Mouse (Mus musculus): ENCODE data around the gene Rnf186. TPM values are rescaled to one million over a fixed set of nuclear protein-coding genes. Genes with fewer than 3 reads are reported as not detected.

Gene Rnf186
- polyA plus RNA-seq, 1 experiment from 2014 or later: 24.8 TPM

DNA sequence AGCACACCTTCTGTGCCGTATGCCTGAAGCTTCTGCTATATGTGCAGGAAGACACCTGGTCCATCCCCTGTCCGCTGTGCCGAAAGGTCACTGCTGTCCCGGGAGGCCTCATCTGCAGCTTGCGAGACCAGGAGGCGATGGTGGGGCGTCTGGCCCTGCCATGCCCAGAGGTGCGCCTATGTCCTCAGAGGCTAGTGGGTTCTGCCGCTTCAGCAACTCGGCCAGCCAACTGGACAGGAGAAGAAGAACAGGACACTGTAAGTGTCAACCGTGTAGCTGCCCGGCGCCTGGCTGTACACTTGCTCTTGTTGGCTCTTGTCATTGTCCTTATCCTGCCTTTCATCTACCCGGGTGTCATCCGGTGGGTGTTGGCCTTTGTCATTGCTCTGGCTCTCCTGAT lies 573 bp downstream of the Rnf186 start:
- TF ChIP-seq EP300 (optimal IDR thresholded peaks at IDR 0.05): no peak
- TF ChIP-seq CTCF (IDR thresholded peaks at IDR 0.05; ENCODE audit: low read depth): no peak
- peak overlapping the region; percentile 27 for H3K4me3 ChIP-seq (ENCODE audit: low read depth, low read length)
- ATAC-seq (ENCODE audit: low FRiP score, low TSS enrichment): no peak

DNA sequence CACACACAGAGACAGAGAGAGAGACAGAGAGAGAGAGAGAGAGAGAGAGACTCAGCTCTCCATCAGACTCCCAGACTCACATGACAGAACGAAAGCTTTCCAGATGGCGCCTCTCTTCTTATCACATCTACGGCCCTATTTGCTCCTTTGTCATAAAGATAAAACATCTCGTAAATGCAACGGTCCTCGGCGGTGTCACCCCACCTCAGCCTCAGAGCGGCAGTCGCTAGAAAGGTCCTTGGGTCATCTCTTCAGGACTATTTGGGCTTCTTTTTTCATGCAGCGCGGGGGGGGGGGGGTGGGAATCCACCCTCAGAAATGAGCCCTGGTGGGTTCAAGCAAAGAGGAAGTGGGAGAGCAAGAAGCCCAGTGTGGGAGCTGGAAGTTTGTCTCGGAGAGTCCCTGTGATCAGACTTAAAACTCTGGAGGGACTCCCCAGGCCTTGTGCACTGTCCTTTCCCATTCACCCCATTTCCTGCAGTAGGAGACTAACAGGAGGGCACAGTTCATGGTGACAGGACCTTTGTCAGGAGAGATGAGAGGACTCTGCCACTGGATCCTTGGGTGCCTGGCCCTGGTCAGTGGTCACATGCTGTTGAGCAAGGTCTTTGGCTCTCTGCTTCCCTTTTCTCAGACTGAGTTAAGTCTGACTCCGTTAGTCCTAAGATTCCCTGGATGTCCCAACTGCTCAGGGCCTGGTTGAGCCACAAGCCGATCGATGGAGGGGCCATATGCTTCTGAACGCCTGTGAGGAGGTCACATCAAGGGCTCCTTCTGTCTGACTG lies 2.1 kb downstream of the Rnf186 start:
- Histone ChIP-seq H3K27me3 (ENCODE audit: control insufficient read depth, insufficient read depth, low read length) (no peaks in the 10 kb centered on the region), H3K27ac (replicated peaks) (peak overlapping the region; percentile 45), H3K36me3 (ENCODE audit: control insufficient read depth, insufficient read depth, low read length) (no peaks in the 10 kb centered on the region), H3K4me2 (replicated peaks; ENCODE audit: low read depth) (peak overlapping the region; percentile 57), H3K4me3 (ENCODE audit: low read depth, low read length) (no peak overlapping the region; the same call in 1 of the 2 replicates), H3K4me1 (replicated peaks; ENCODE audit: control insufficient read depth, insufficient read depth) (peaks cover 3% of the 10 kb centered on the region; the same call in 1 of the 2 replicates), H3K9ac (ENCODE audit: low read length) (no peak overlapping the region), H3K9me3 (ENCODE audit: control insufficient read depth, low read length) (no peaks in the 10 kb centered on the region)
- WGBS: 49% methylated on average over 16 of the region's 16 CpGs
- DNase-seq (ENCODE audit: low spot score): no peak
- no peak for ATAC-seq (ENCODE audit: low FRiP score, low TSS enrichment)
- TF ChIP-seq CTCF (IDR thresholded peaks at IDR 0.05; ENCODE audit: low read depth) (no peak), EP300 (optimal IDR thresholded peaks at IDR 0.05) (no peak)

More for the DNA sequence above, 573 bp downstream of the Rnf186 start:
- Histone ChIP-seq H3K9ac (ENCODE audit: low read length) (peak overlapping the region; percentile 48; the same call in 1 of the 2 replicates), H3K27ac (replicated peaks) (peak overlapping the region; percentile 78), H3K27me3 (ENCODE audit: control insufficient read depth, insufficient read depth, low read length) (no peaks in the 10 kb centered on the region), H3K4me1 (replicated peaks; ENCODE audit: control insufficient read depth, insufficient read depth) (no peaks in the 10 kb centered on the region), H3K36me3 (ENCODE audit: control insufficient read depth, insufficient read depth, low read length) (no peaks in the 10 kb centered on the region), H3K9me3 (ENCODE audit: control insufficient read depth, low read length) (no peaks in the 10 kb centered on the region), H3K4me2 (replicated peaks; ENCODE audit: low read depth) (peak overlapping the region; percentile 57)
- DNase-seq (ENCODE audit: low spot score): no peak
- WGBS: 68% methylated on average over 15 of the region's 15 CpGs

DNA sequence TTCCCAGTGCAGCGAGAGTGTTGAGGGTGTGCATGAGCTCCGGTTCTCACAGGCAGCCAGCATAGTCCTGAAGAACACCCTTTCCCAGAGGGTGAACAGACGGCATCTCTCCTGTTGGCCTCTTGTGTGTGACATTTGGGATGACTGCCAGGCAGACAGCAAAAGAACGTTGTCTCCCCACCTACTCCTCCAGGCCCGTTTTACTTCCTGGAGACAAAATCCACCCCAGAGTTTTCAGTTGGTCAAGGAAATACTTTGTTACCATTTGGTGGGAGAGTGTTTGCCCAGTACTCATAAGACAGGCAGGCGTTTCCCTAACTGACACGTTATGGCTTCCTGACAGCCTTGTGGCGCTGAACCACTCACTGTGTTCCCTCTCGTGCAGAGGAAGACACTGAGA lies 2.8 kb downstream of the Rnf186 start:
- ATAC-seq (ENCODE audit: low FRiP score, low TSS enrichment) (no peak), DNase-seq (ENCODE audit: low spot score) (no peak)
- Histone ChIP-seq H3K9me3 (ENCODE audit: control insufficient read depth, low read length) (no peaks in the 10 kb centered on the region), H3K4me2 (replicated peaks; ENCODE audit: low read depth) (no peak overlapping the region; the same call in 1 of the 2 replicates), H3K36me3 (ENCODE audit: control insufficient read depth, insufficient read depth, low read length) (no peaks in the 10 kb centered on the region), H3K27ac (replicated peaks) (peak overlapping the region; percentile 45), H3K9ac (ENCODE audit: low read length) (no peak overlapping the region), H3K4me1 (replicated peaks; ENCODE audit: control insufficient read depth, insufficient read depth) (peaks cover 3% of the 10 kb centered on the region; the same call in 1 of the 2 replicates), H3K27me3 (ENCODE audit: control insufficient read depth, insufficient read depth, low read length) (no peaks in the 10 kb centered on the region), H3K4me3 (ENCODE audit: low read depth, low read length) (no peak overlapping the region)
- 30% methylated on average over 9 of the region's 9 CpGs for WGBS
- TF ChIP-seq CTCF (IDR thresholded peaks at IDR 0.05; ENCODE audit: low read depth): no peak
- no peak for TF ChIP-seq EP300 (optimal IDR thresholded peaks at IDR 0.05)

DNA sequence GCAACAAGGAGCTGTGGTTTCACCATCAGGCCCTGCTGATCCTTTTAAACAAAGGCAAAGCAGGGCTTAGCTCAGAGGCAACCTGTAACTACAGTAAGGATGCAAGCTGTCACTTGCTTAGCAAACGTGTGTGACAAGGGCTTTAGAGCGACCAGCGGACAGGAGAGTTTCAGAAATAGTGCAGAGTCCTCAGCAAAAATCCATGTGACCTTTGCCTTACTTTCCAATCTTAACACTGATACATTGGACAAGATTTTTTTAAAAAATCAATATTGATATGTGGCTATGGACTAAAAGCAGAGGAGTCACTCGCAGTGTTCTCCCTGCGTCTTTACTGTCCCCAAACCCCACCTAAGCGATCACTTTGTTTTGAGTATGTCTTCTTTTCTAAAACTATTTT lies 4.5 kb downstream of the Rnf186 start:
- no peak for ATAC-seq (ENCODE audit: low FRiP score, low TSS enrichment)
- Histone ChIP-seq H3K9ac (ENCODE audit: low read length) (no peak overlapping the region), H3K4me3 (ENCODE audit: low read depth, low read length) (no peak overlapping the region), H3K9me3 (ENCODE audit: control insufficient read depth, low read length) (no peaks in the 10 kb centered on the region), H3K27me3 (ENCODE audit: control insufficient read depth, insufficient read depth, low read length) (no peaks in the 10 kb centered on the region), H3K36me3 (ENCODE audit: control insufficient read depth, insufficient read depth, low read length) (no peaks in the 10 kb centered on the region), H3K27ac (replicated peaks) (peak overlapping the region; percentile 50; the same call in 1 of the 2 replicates), H3K4me1 (replicated peaks; ENCODE audit: control insufficient read depth, insufficient read depth) (peaks cover 3% of the 10 kb centered on the region; the same call in 1 of the 2 replicates), H3K4me2 (replicated peaks; ENCODE audit: low read depth) (no peak overlapping the region)
- no peak for DNase-seq (ENCODE audit: low spot score)
- TF ChIP-seq EP300 (optimal IDR thresholded peaks at IDR 0.05): no peak
- TF ChIP-seq CTCF (IDR thresholded peaks at IDR 0.05; ENCODE audit: low read depth): no peak
- 78% methylated on average over 6 of the region's 6 CpGs for WGBS

DNA sequence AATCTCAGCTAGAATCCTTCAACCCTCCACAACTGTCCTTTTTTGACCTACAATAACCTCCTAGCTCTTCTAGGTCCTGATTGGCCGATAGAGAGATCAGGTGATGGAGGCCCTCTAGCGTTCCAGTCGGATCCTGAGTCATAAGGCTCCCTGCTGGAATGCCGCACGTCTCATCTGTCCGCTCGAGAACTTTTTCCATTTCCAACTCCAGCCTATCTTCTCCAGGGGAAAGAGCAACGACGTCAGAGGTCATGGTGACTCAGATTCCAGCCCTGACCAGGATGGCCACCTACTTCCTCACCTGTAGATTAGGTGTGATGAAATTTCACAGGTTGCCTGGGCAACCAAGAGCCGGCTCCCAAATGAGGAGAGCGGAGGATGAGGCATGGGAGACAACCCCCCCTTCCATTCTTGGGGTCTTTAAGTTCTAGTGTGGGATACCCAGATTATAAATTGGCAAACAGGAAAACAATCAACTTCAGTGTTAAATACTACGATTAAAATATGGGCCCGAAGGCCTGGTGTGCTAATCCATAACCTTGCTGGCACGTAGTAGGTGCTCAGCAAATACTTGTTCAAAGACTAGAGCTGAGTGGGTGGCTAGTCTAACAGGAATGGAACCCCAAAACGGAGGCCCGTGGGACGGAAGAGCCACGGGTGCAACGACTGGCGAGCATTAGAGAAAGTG lies 5.4 kb downstream of the Rnf186 start:
- H3K9me3 ChIP-seq (ENCODE audit: control insufficient read depth, low read length): no peaks in the 10 kb centered on the region
- peak; percentile 86 for ATAC-seq (ENCODE audit: low FRiP score, low TSS enrichment)
- peak overlapping the region; percentile 94 for H3K9ac ChIP-seq (ENCODE audit: low read length)
- TF ChIP-seq CTCF (IDR thresholded peaks at IDR 0.05; ENCODE audit: low read depth) (peak; percentile 54), EP300 (optimal IDR thresholded peaks at IDR 0.05) (peak; percentile 67)
- H3K27me3 ChIP-seq (ENCODE audit: control insufficient read depth, insufficient read depth, low read length): no peaks in the 10 kb centered on the region
- H3K36me3 ChIP-seq (ENCODE audit: control insufficient read depth, insufficient read depth, low read length): no peaks in the 10 kb centered on the region
- peak; percentile 85 for DNase-seq (ENCODE audit: low spot score)
- peak overlapping the region; percentile 98 for H3K27ac ChIP-seq (replicated peaks)
- H3K4me1 ChIP-seq (replicated peaks; ENCODE audit: control insufficient read depth, insufficient read depth): peaks cover 3% of the 10 kb centered on the region; the same call in 1 of the 2 replicates
- 9% methylated on average over 20 of the region's 20 CpGs for WGBS
- peak overlapping the region; percentile 92 for H3K4me2 ChIP-seq (replicated peaks; ENCODE audit: low read depth)
- H3K4me3 ChIP-seq (ENCODE audit: low read depth, low read length): peak overlapping the region; percentile 64

Measured in stomach, postnatal 0 days (tissue).